In genomic region chr10:119358730-119359292, GRCm38 (mm10) we compare ENCODE assay signal across 17 mouse cellular contexts.
DNase-seq lines count a peak whose midpoint lies in the region; ATAC-seq lines count a peak whose summit lies in the region.
"Had no signal": no experiment of that assay in that cellular context is flagged by ENCODE, and none has a peak within 500 bp of the region (broad histone marks: within the 10 kb centered on the region; RNA-seq: fewer than 3 reads in every experiment).

No protein-coding gene starts in this region.

- H3K4me3 ChIP-seq in lung, embryonic 16.5 days (ENCODE audit: low read length), result no peak overlapping the region
- H3K4me3 ChIP-seq: embryonic facial prominence, embryonic 13.5 days; forebrain, embryonic 12.5 days; heart, adult 2 months; midbrain, embryonic 13.5 days had no signal

- no peak overlapping the region for H3K4me2 ChIP-seq in lung, embryonic 16.5 days (ENCODE audit: low read depth, low read length)
- H3K4me2 ChIP-seq: embryonic facial prominence, embryonic 13.5 days; forebrain, embryonic 12.5 days; hindbrain, embryonic 14.5 days; midbrain, embryonic 13.5 days had no signal

- peak; percentile 51; the same call in 1 of the 2 replicates for ATAC-seq in lung, embryonic 16.5 days (ENCODE audit: low read depth)
- ATAC-seq in activated CD4-positive, CD25-positive, alpha-beta regulatory T cell, adult 4 months, result no peak
- ATAC-seq: intestine, postnatal 0 days; midbrain, embryonic 13.5 days had no signal

- H3K9ac ChIP-seq in lung, embryonic 16.5 days (ENCODE audit: low read length), result no peak overlapping the region
- H3K9ac ChIP-seq: embryonic facial prominence, embryonic 13.5 days; forebrain, embryonic 12.5 days; hindbrain, embryonic 14.5 days; midbrain, embryonic 13.5 days had no signal

- H3K27me3 ChIP-seq in lung, embryonic 16.5 days (ENCODE audit: control insufficient read depth, insufficient read depth, low read depth, low read length), result no peaks in the 10 kb centered on the region
- H3K27me3 ChIP-seq: embryonic facial prominence, embryonic 13.5 days; forebrain, embryonic 12.5 days; midbrain, embryonic 13.5 days had no signal

- 45% methylated on average over 7 of the region's 7 CpGs for WGBS in lung, embryonic 16.5 days

- H3K27ac ChIP-seq in lung, embryonic 16.5 days (ENCODE audit: low read length), result no peak overlapping the region
- H3K27ac ChIP-seq: embryonic facial prominence, embryonic 13.5 days; forebrain, embryonic 12.5 days; heart, adult 2 months; hindbrain, embryonic 14.5 days; macrophage; midbrain, embryonic 13.5 days had no signal

- H3K9me3 ChIP-seq in lung, embryonic 16.5 days (ENCODE audit: control insufficient read depth, low read length), result no peaks in the 10 kb centered on the region
- H3K9me3 ChIP-seq: embryonic facial prominence, embryonic 13.5 days; forebrain, embryonic 12.5 days; midbrain, embryonic 13.5 days had no signal

- intact Hi-C loops in left cerebral cortex, postnatal 36 days (cut with DNase I), result no loop called here

- DNase-seq in frontal cortex, adult 2 months (ENCODE audit: extremely low spot score in 1 of 2, low spot score in 1 of 2), result peak; percentile 4 to 31
- no peak for DNase-seq in frontal cortex, postnatal 25 days (ENCODE audit: low spot score in 2 of 2)
- no peak for DNase-seq in lung, postnatal 4 days
- DNase-seq in NIH3T3 (ENCODE audit: low read depth), result peak; percentile 7
- DNase-seq in left cerebral cortex, postnatal 36 days (ENCODE audit: low spot score in 2 of 2), result peak; percentile 8 to 10
- DNase-seq: cerebellum, postnatal 25 days; heart, adult 2 months; kidney, postnatal 10 days; liver had no signal

- H3K4me1 ChIP-seq in lung, embryonic 16.5 days (replicated peaks; ENCODE audit: control insufficient read depth, insufficient read depth, low read length), result no peaks in the 10 kb centered on the region
- H3K4me1 ChIP-seq: forebrain, embryonic 12.5 days; midbrain, embryonic 13.5 days had no signal

- no peaks in the 10 kb centered on the region for H3K36me3 ChIP-seq in lung, embryonic 16.5 days (ENCODE audit: control insufficient read depth, insufficient read depth, low read length)
- H3K36me3 ChIP-seq: embryonic facial prominence, embryonic 13.5 days; forebrain, embryonic 12.5 days; midbrain, embryonic 13.5 days had no signal

Comparison
In these comparisons a context has a peak if more than half of its experiments do, and no peak if none do; other contexts are left out.
1. DNase-seq: peak in frontal cortex, adult 2 months (2 of 2), NIH3T3 (single experiment) and left cerebral cortex, postnatal 36 days (2 of 2); none in frontal cortex, postnatal 25 days (0 of 2) and lung, postnatal 4 days (0 of 2).